Mouse (Mus musculus): ENCODE data around the gene Runx2. TPM values are rescaled to one million over a fixed set of nuclear protein-coding genes. Genes with fewer than 3 reads are reported as not detected.

Gene Runx2
- total RNA-seq, 2 experiments from 2014 or later: 6.1 to 6.6 TPM

DNA sequence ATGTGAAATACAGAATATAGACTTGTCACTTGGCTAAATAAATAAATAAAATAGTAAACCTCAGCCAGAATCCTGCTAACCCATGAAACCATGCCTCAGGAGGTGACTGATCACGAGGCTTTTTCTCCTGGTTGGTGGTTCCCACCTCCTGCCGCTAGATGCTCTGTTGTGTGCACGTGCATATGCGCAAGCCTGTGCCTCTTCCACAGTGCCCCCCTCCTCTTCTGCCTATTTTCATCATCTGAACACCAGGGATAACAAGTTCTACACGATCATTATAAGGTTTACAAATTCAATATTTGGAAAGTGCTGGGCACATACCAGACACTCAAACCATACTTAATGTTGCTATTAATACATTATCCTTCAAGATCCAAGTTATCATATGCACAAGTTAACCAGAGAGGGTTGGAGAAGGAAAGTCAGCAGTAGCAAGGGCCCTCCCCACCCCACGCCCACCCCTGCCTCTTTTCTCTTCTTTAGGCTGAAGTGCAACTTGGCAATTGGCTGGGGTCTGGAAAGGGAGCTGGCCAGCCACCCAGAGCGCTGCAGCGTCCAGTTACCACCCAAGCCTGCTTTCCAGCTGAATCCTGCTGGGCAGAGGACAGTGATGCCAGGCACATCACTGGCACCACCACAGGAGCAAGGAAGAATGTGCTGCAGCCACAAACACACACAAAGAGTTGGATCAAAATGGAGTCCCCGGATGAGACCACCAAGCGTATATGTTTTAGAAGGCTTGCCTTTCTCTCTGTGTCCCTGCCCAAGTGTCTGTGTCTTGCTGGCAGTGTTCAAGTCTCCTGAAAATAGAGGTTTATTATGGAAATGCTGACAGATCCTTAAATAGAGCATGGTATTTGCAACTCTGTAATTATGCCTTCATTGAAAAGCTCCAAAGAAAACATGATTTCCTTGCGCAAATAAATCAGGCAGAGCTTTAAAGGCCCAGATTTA is 294.2 kb downstream of the Runx2 start:
- DNase-seq (ENCODE audit: low spot score in 2 of 2): peak; percentile 40 to 70
- intact Hi-C loops (cut with DNase I): no loop called here

DNA sequence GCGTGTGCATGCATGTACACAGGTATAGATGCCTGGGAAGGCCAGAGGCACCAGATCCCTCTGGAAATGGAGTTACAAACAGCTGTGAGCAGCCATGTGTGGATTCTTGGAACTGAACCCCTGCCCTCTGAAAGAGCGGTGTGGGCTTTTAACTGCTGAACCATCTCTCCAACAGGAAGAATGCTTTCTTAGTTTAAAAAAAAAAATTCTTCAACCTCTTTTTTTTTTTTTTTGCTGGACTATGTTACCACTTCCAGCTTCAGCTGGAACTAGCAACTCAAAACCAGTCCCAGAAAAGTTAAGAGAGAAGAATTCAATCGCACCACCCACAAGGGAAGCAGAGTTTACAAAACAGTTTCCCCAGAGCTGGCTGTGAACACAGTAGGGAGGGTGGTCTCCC is 295.2 kb downstream of the Runx2 start:
- intact Hi-C loops (cut with DNase I): no loop called here
- no peak for DNase-seq (ENCODE audit: low spot score in 2 of 2)

DNA sequence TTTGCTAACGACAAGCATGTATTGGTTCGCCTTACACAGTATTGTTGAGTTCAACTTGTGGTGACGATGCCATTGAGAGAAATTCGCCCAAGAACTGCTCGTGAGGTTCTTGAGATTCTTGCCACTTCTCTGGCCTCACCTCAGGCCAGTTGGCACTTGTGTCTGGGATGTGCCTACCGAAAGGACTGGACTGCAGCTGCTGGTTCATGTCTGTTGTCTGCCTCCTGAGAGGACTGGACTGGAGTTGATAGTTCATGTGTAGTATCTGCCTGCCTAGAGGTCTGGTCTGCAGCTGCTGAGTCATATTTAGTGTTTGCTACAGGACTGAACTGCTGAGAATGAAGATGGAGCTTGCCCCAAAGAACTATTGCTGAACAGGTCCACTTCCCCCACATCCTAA is 296.4 kb downstream of the Runx2 start:
- no peak for DNase-seq (ENCODE audit: low spot score in 2 of 2)
- intact Hi-C loops (cut with DNase I): no loop called here

DNA sequence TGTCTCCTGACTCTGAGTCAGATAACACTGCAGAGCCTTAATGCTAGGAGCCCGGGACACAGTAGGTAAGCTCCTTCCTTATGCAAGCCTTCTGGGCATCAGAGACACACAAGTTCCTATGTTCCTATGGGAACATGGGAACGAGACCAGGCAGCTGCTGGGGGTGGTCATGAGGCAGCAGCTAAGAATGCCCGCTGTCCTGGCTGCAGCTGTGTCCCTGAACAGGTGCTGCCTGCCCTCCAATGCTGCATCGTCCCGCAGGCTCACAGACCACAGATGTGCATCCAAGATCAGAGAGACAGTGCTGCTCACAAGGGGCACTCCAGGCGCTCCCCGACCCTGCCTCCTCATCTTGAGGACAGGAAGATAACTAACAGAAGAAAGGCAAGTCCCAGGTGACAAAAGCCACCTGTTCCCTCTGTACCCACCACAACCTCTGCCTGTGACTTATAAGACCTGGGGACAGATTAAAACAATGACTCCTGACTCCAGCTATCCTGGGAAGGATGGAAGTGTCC is 306.3 kb downstream of the Runx2 start:
- intact Hi-C loops (cut with DNase I): no loop called here
- no peak for DNase-seq (ENCODE audit: low spot score in 2 of 2)

DNA sequence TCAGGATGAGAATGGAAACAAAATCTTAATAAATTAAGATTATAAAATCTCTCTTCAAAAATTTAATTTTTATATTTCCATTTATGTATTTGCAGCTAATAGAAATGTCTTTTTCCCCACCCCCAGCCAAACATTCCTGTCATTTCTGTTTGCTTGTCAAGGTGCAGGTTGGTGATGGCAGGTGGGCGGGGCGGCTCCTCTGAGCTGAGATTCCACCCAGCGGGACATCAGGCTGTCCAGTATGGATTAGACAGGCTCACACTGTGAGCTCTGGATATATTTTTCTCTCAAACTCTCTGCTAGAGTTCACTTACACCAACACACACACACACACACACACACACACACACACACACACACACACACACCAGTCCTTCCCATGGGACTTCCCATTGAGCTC is 306.9 kb downstream of the Runx2 start:
- intact Hi-C loops (cut with DNase I): no loop called here

GRCm38 (mm10) chr17:44506524-44506923 is 308.1 kb downstream of the Runx2 start:
- intact Hi-C loops (cut with DNase I): no loop called here
- no peak for DNase-seq (ENCODE audit: low spot score in 2 of 2)

More for the DNA sequence above, 306.9 kb downstream of the Runx2 start:
- DNase-seq (ENCODE audit: low spot score in 2 of 2): no peak

GRCm38 (mm10) chr17:44504794-44505317 is 309.7 kb downstream of the Runx2 start:
- no peak for DNase-seq (ENCODE audit: low spot score in 2 of 2)
- intact Hi-C loops (cut with DNase I): no loop called here

- intact Hi-C loops (cut with DNase I): no loop called here
Observed at GRCm38 (mm10) chr17:44502176-44502575, 312.4 kb downstream of the Runx2 start.

DNA sequence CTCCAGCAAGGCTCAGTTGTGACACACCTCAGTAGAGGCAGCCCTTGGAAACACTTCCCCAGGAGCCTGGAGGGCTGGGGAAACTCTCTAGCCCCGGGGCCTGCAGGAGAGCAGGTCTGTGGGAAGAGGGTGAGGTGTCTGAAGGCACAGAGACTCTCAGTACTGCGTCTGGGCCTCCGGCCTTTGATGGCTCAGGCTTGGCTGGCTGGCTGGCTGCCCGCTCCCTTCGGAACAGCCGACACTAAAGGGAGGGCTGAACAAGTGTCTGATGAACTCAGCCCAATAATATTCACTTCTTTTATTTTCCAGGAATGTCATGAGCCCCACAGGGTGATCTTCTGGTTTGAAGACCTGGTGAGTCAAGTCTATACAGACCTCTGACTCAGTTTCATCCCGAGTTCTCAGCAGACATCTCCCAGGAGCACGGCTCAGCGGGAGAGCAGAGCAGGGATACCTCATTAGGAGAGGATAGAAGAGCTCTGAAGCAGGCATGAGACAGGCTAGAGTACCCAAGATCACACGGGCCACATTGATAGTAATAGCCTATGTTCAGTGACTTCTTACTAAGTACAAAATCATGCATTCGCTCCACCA is 314.2 kb downstream of the Runx2 start:
- intact Hi-C loops (cut with DNase I): no loop called here
- DNase-seq (ENCODE audit: low spot score in 2 of 2): no peak

More at GRCm38 (mm10) chr17:44502176-44502575, 312.4 kb downstream of the Runx2 start:
- DNase-seq (ENCODE audit: low spot score in 2 of 2): no peak

GRCm38 (mm10) chr17:44490164-44490794 is 324.3 kb downstream of the Runx2 start:
- no peak for DNase-seq (ENCODE audit: low spot score in 2 of 2)
- intact Hi-C loops (cut with DNase I): no loop called here

DNA sequence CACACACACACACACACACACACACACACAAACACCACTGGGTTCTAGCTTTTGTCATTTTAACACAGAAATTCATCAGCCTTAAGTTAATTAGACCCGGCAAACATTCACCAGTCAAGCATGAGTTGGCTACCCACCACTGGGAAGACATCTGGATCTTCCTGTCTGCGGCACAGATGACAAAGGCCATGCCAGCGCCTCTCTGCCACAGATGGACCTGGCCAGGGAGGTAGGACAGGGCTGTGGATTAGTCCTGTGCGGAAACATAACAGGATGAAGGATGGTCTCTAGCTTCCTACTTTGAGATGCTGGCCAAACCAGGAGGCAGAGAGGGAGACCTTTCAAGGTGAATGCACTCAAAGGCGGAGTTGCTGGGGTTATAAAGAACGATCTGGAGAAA is 325.3 kb downstream of the Runx2 start:
- intact Hi-C loops (cut with DNase I): loop anchor here (10.0 kb wide), 1 partner anchor 125 kb away; no protein-coding TSS in a partner anchor
- no peak for DNase-seq (ENCODE audit: low spot score in 2 of 2)

DNA sequence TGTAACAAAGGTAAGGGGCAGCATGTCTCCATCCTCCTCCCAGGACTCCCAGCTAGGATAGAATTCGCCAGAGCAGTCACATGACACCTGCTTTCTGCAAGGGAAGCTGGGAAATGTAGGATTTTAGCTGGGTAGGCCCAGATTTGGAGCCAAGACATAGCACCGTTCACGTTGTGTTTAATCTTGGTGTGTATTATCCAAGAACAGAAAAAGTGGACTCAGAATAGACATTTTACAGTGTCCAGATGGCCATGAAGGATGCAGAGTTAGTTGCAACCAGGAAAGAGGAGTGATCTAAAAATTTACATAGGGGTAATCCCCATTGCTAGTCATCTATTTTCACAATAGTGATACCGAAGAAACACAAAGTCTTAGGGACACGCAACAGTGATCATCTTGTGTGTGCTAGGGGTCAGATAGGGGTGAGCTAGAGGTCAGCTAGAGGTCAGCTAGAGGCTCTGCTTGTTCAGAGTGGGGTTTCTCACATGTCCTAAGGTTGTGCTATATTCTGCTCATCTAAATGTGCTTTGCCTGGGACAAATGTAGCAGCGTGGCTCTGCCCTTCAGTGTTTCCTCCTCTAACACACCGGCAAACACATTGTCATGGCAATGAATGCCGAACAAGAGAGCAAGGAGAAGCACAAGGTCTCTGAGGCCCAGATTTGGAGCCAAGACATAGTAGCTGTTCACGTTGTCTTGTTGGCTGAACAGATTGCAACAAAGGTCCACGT is 326.9 kb downstream of the Runx2 start:
- intact Hi-C loops (cut with DNase I): loop anchor here (10.0 kb wide), 1 partner anchor 127 kb away; no protein-coding TSS in a partner anchor

GRCm38 (mm10) chr17:44485337-44485736 is 329.3 kb downstream of the Runx2 start:
- DNase-seq (ENCODE audit: low spot score in 2 of 2): peak in 1 of 2 experiments; percentile 28
- intact Hi-C loops (cut with DNase I): loop anchor here (10.0 kb wide), 1 partner anchor 129 kb away; no protein-coding TSS in a partner anchor

More for the DNA sequence above, 326.9 kb downstream of the Runx2 start:
- peak; percentile 31 to 62 for DNase-seq (ENCODE audit: low spot score in 2 of 2)

GRCm38 (mm10) chr17:44479918-44480317 is 334.7 kb downstream of the Runx2 start:
- no peak for DNase-seq (ENCODE audit: low spot score in 2 of 2)
- intact Hi-C loops (cut with DNase I): loop anchor here (10.0 kb wide), 1 partner anchor 135 kb away; no protein-coding TSS in a partner anchor

- DNase-seq (ENCODE audit: low spot score in 2 of 2): no peak
- intact Hi-C loops (cut with DNase I): no loop called here
Observed at GRCm38 (mm10) chr17:44479491-44479890, 335.1 kb downstream of the Runx2 start.

GRCm38 (mm10) chr17:44475910-44476309 is 338.7 kb downstream of the Runx2 start:
- DNase-seq (ENCODE audit: low spot score in 2 of 2): no peak
- intact Hi-C loops (cut with DNase I): no loop called here

DNA sequence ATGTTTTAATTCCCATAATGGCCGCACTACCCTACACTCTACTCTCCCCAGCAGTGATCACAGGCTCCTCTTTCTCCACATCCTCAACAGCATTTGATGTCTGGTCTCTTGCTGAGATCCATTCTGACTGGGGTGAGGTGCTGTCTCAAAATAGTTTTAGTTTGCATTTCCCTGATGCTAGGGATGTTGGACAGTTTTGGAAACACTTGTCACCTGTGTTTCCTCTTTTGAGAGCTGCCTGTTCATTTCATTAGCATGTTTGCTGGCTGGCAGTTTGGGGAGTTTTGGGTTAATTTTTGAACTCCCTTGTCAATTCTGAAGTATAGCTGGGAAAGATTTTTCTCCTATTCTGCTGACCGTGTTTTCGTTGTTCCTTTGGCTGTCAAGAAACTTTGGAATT is 340.3 kb downstream of the Runx2 start:
- intact Hi-C loops (cut with DNase I): no loop called here
- no peak for DNase-seq (ENCODE audit: low spot score in 2 of 2)

DNA sequence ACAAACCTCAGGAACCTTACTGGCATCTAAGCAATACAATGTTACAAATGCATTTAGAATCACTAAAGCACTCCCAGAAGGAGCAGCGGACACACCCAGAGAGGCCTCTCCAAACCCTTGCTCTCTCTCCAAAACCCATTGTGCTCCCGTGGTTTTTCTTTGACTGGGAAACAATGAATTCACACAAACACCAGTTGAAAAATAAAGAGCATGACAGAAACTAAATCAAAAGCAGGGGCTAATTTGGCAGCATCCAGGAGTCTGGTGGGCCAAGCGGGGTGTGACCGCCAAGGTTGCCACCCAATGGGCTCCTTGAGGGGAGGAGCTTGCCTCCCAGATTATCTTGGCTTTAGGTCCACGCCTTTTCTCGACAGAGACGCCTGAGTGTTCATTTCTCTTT is 341.9 kb downstream of the Runx2 start:
- DNase-seq (ENCODE audit: low spot score in 2 of 2): no peak
- intact Hi-C loops (cut with DNase I): no loop called here

GRCm38 (mm10) chr17:44463679-44464078 is 350.9 kb downstream of the Runx2 start:
- DNase-seq (ENCODE audit: low spot score in 2 of 2): no peak
- intact Hi-C loops (cut with DNase I): no loop called here
